Mouse (Mus musculus) splenic B cell, adult 2 months (primary cell): ENCODE results near the gene Olfr821.
"Not testable (repeated sequence)": the region's sequence is repeated elsewhere in the genome, so short reads cannot be mapped to it uniquely, and the experiment has no call there.

Source experiments
- DNase-seq: peaks from one replicate; pipeline ENCODE4 v3.0.0-alpha.2; 2011; ENCODE audit warnings: low read depth, low spot score
- H3K27me3 ChIP-seq: 2 replicates; pipeline ENCODE4 v1.6.1; 2012; ENCODE audit warnings: mild to moderate bottlenecking, low read length, moderate library complexity, mixed read lengths; ENCODE audit not compliant: control insufficient read depth, poor library complexity, insufficient read depth, severe bottlenecking
- H3K36me3 ChIP-seq: 2 replicates; pipeline ENCODE4 v1.6.1; 2012; ENCODE audit warnings: mild to moderate bottlenecking, low read length, moderate library complexity, mixed read lengths; ENCODE audit not compliant: control insufficient read depth, poor library complexity, insufficient read depth, severe bottlenecking

Olfr821 gene

DNA sequence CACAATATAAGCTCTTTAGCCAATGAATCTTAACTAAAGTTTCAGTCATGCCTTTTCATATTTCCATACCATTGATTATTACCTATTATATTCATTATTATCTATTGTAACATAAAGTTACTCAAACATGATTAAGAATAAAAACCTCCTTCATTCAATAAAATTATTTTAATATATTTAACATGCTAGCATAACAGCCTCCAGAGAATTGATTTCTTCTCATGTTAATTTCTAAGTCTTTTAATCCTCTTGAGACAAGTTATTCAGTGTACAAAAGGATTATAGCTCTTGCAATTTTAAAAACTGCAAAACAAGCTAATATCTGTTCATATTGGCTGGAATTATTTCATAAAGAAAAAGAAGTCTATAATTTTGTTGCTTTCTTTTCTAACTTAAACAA is at the start of gene Olfr821:
TSS of gene Olfr821 (plus strand) at position 301 of the 400 bp plus-strand sequence.
- no peak for DNase-seq
- no peaks in the 10 kb centered on the region for H3K27me3 ChIP-seq
- H3K36me3 ChIP-seq: no peaks in the 10 kb centered on the region

GRCm38 (mm10) chr10:129981867-129982266 is 48.3 kb upstream of the Olfr821 start:
- H3K27me3 ChIP-seq, H3K36me3 ChIP-seq, DNase-seq: not testable (repeated sequence)

DNA sequence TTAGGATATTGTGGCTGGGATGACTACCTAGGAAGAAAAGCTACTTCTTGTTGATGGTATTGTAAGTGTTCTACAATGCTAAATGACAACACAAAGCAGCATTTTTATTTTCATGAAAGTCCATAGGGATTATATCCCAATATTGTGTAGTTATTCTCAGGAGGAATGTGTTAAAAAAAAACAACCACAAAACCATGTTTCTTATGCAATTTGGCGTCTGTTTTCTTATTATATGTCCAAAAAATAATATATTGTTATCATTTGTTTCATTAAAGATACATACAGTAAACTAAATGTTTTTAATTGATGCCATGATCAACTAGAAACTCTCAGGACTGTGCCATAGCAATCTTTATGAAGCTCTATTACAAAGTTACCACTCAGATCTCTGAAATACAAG is 45.2 kb upstream of the Olfr821 start, which contains the start of gene Gm10310:
TSS of gene Gm10310 (minus strand) at position 101 of the 400 bp plus-strand sequence.
- not testable (repeated sequence) for H3K27me3 ChIP-seq, DNase-seq, H3K36me3 ChIP-seq

DNA sequence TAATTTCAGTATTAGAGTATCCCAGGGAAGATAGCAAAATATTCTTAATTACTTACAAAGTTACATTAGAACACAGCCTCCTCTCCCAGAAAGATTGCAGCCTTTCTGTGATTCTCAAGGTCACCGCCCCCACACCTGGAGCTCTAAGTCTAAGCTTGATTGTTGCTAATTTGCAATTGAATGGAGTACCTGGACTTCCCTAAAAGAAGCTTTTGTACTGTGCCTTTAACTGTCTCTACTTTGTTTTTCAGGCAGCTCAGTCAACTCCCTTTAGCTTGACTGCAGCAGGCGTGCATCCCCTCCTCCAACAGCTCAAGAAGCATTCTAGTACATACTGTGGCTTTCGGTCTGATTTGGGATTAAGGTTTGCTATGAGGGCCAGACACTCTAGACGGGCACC is 26.0 kb upstream of the Olfr821 start:
- DNase-seq, H3K36me3 ChIP-seq, H3K27me3 ChIP-seq: not testable (repeated sequence)

DNA sequence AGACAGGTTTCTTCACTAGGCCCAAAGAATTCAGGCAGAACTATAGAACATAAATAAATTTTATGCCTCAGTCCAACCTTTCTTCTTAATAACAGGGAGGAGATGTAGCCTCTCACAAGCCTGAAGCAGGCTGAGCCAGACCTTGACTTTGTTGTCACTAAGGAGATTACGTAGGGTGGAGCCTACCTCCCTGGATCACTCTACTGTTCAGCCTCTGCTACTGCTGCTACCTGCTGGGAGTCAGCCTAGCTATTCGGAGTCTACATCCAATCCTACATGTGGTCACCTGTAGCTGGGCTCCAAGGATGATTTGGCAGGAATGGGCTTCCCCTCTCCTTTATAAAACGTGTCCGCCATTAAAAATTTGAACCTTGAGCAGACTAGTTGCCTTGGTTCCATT is 24.8 kb upstream of the Olfr821 start:
- H3K36me3 ChIP-seq, H3K27me3 ChIP-seq, DNase-seq: not testable (repeated sequence)

GRCm38 (mm10) chr10:130012321-130012720 is 17.8 kb upstream of the Olfr821 start, which contains the start of gene Olfr820:
Gene Olfr820, plus strand, starts transcription at chr10:130012621.
- H3K36me3 ChIP-seq: no peaks in the 10 kb centered on the region
- no peaks in the 10 kb centered on the region for H3K27me3 ChIP-seq
- DNase-seq: no peak

DNA sequence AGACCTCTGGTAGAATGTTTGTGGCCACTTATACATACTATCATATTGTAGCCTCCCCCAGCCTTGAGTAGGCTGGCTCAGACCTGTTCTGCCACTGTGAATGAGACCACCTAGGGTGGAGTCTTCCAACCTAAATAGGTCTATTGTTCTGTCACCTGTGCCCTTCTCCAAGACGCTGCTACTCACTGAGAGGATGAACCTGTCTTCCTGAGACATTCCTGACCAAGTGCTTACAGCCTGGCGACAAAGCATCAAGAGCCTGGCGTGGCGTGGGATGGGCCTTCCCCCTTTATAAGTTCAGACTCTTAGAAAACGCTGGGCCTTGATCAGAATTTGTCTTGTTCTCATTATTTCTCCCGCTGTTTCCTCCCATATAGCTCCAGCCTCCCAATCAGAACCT is 6.9 kb downstream of the Olfr821 start:
- DNase-seq: no peak
- no peaks in the 10 kb centered on the region for H3K27me3 ChIP-seq
- no peaks in the 10 kb centered on the region for H3K36me3 ChIP-seq

DNA sequence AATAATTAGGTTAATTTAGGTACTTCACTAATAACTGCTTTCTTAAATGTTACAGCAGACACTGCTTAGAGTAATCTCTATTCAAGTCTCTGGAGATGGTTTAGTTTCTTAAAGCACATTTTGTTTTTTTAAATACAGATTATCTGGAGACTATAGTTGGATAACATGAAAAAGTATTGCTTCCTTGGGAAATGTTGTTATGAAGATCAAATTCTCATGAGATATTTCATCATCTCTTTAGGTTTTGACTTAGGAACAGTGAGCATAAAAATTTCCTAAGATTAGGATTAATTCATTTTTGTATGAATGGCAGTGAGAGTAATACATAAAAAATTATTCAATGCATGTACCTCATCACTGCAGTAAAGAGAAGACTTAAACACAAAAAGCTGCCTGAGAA is 40.8 kb downstream of the Olfr821 start, which contains the start of gene Olfr822:
TSS of gene Olfr822 (plus strand) at position 301 of the 400 bp plus-strand sequence.
- no peak for DNase-seq
- Histone ChIP-seq H3K27me3 (no peaks in the 10 kb centered on the region), H3K36me3 (no peaks in the 10 kb centered on the region)
